Mouse (Mus musculus): ENCODE data around the gene Kncn. TPM values are rescaled to one million over a fixed set of nuclear protein-coding genes. Genes with fewer than 3 reads are reported as not detected.

Kncn gene
- polyA plus RNA-seq (2012; rRNA removed) = not detected in 2 replicates

GRCm38 (mm10) chr4:115884022-115884421, at the start of gene Kncn:
Kncn (plus strand) TSS chr4:115884400.

GRCm38 (mm10) chr4:115838696-115839641, 45.2 kb upstream of the Kncn start, which contains the start of gene Mknk1:
Mknk1 (plus strand) TSS chr4:115839198.

GRCm38 (mm10) chr4:115890553-115890952, 6.4 kb downstream of the Kncn start, which contains the start of gene 6430628N08Rik:
6430628N08Rik (plus strand) TSS chr4:115890665.

Other genes with a start within 250 kb of the Kncn start
- gene Cyp4b1, start 236.7 kb upstream of the Kncn start, polyA plus RNA-seq (2012; rRNA removed) = 0.08 and 0.19 TPM in 2 replicates
- 17.9 and 24.6 TPM in 2 replicates for gene Efcab14, start 146.7 kb upstream of the Kncn start, polyA plus RNA-seq (2012; rRNA removed)
- gene Tex38, start 103.4 kb upstream of the Kncn start, polyA plus RNA-seq (2012; rRNA removed) = 0.42 and 1.2 TPM in 2 replicates
- gene Atpaf1, start 99.6 kb upstream of the Kncn start, polyA plus RNA-seq (2012; rRNA removed) = 27.5 and 28.1 TPM in 2 replicates
- gene Mob3c, start 56.3 kb upstream of the Kncn start, polyA plus RNA-seq (2012; rRNA removed) = 6.5 and 8.0 TPM in 2 replicates
- 39.5 and 41.0 TPM in 2 replicates for gene Mknk1, start 45.2 kb upstream of the Kncn start, polyA plus RNA-seq (2012; rRNA removed)
- 0.04 and 0.23 TPM in 2 replicates for gene 6430628N08Rik, start 6.3 kb downstream of the Kncn start, polyA plus RNA-seq (2012; rRNA removed)
- 5.4 and 9.1 TPM in 2 replicates for gene Dmbx1, start 55.5 kb downstream of the Kncn start, polyA plus RNA-seq (2012; rRNA removed)
- 2.7 TPM in 2 replicates for gene Faah, start 133.5 kb downstream of the Kncn start, polyA plus RNA-seq (2012; rRNA removed)
- gene Nsun4, start 169.5 kb downstream of the Kncn start, polyA plus RNA-seq (2012; rRNA removed) = 9.7 and 13.1 TPM in 2 replicates
- 542 and 729 TPM in 2 replicates for gene Uqcrh, start 190.7 kb downstream of the Kncn start, polyA plus RNA-seq (2012; rRNA removed)
- gene Lrrc41, start 190.9 kb downstream of the Kncn start, polyA plus RNA-seq (2012; rRNA removed) = 26.9 and 41.3 TPM in 2 replicates
- 34.7 and 37.0 TPM in 2 replicates for gene Rad54l, start 239.3 kb downstream of the Kncn start, polyA plus RNA-seq (2012; rRNA removed)
- 42.6 and 61.4 TPM in 2 replicates for gene Pomgnt1, start 239.4 kb downstream of the Kncn start, polyA plus RNA-seq (2012; rRNA removed)